Mouse (Mus musculus): Measurements from ENCODE around the gene Il17rb. TPM values are rescaled to one million over a fixed set of nuclear protein-coding genes. Genes with fewer than 3 reads are reported as not detected.

Il17rb gene
- polyA plus RNA-seq, 1 experiment from 2014 or later: 2.2 TPM

- Histone ChIP-seq H3K36me3 (peaks cover 100% of the 10 kb centered on the region), H3K4me2 (replicated peaks) (no peak overlapping the region), H3K9ac (no peak overlapping the region), H3K9me3 (replicated peaks) (no peaks in the 10 kb centered on the region), H3K4me3 (replicated peaks) (no peak overlapping the region), H3K27me3 (no peaks in the 10 kb centered on the region), H3K27ac (replicated peaks) (no peak overlapping the region), H3K4me1 (no peaks in the 10 kb centered on the region)
- WGBS: 90% methylated on average over 4 of the region's 4 CpGs
- no peak for ATAC-seq (ENCODE audit: insufficient number of reproducible peaks, low FRiP score, low TSS enrichment, low read depth)
Observed at GRCm38 (mm10) chr14:29986096-29986495, 22.6 kb downstream of the Il17rb start.

GRCm38 (mm10) chr14:29980447-29981205 is 28.1 kb downstream of the Il17rb start:
- Histone ChIP-seq H3K4me2 (replicated peaks) (no peak overlapping the region), H3K36me3 (peaks cover 65% of the 10 kb centered on the region), H3K9ac (no peak overlapping the region), H3K27me3 (no peaks in the 10 kb centered on the region), H3K4me3 (replicated peaks) (no peak overlapping the region), H3K27ac (replicated peaks) (no peak overlapping the region), H3K9me3 (replicated peaks) (no peaks in the 10 kb centered on the region), H3K4me1 (peaks cover 7% of the 10 kb centered on the region; the same call in 1 of the 2 replicates)
- 97% methylated on average over 10 of the region's 10 CpGs for WGBS
- ATAC-seq (ENCODE audit: insufficient number of reproducible peaks, low FRiP score, low TSS enrichment, low read depth): no peak

DNA sequence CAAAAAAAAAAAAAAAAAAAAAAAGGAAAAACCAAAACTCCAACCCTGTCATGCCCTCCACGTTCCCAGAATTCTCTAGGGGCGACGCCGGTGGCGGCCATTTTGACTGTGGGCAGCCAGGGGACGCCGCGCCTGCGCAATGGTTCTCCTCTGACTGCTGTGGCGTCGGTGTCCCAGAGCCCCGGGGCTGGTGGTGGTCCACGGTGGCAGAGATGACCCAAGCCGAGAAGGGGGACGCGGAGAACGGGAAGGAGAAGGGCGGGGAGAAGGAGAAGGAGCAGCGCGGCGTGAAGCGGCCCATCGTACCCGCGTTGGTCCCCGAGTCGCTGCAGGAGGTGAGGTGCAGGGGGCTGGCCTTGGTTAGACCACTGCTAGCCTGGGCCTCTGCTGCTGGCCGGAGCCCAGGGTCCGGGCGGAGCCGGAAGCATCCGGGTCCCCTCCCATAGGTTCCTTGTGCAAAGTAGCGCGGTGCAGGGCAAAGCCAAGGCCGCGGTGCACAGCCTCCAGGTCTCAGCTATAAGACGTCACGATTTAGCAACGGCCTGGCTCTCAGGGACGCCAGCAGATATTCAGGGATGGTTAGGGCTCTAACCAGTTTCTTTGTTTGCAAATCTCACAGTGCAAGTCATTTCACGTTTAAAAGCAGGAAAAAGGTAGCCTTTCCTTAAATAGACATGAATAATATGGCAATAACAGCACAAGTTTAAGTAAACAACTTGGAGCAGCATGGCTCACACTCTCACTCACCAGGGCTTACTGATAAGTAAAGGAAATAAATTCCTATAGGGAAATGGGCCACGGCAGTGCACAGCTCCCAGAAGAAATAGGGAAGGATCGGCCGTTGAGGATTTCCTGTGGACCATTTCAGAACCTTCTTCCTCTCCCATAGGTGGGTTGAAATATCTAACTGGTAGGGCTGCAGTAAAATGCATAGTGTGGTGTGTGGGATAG is 30.2 kb downstream of the Il17rb start, which contains the start of gene Actr8:
Gene Actr8 (plus strand): TSS at position 84 of the 951 bp plus-strand sequence.
- peaks cover 60% of the 10 kb centered on the region for H3K36me3 ChIP-seq
- peaks cover 7% of the 10 kb centered on the region; the same call in 1 of the 2 replicates for H3K4me1 ChIP-seq

DNA sequence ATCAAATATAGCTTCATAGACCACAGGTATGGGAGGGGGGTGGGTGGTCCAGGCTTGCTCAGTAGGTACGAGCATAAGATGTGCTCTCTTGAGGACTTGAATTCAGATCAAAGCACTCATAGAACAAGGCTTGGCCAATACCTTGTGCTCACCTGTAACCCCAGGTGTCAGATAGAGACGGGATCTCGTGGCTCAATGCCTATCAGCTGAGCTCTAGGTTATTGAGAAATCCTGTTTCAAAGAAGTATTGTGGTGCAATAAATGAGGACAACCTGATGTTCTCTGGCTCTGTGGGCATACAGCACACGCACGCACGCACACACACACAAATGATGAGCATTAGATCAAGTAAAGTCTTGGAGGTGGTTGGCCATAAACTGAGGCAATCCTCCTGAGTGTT is 31.8 kb downstream of the Il17rb start:
- no peak overlapping the region for H3K4me3 ChIP-seq (replicated peaks)
- H3K4me2 ChIP-seq (replicated peaks): no peak overlapping the region
- H3K36me3 ChIP-seq: peaks cover 60% of the 10 kb centered on the region
- peaks cover 7% of the 10 kb centered on the region; the same call in 1 of the 2 replicates for H3K4me1 ChIP-seq
- no peak for ATAC-seq (ENCODE audit: insufficient number of reproducible peaks, low FRiP score, low TSS enrichment, low read depth)
- no peaks in the 10 kb centered on the region for H3K27me3 ChIP-seq
- H3K27ac ChIP-seq (replicated peaks): no peak overlapping the region
- H3K9ac ChIP-seq: no peak overlapping the region
- 93% methylated on average over 6 of the region's 6 CpGs for WGBS
- no peaks in the 10 kb centered on the region for H3K9me3 ChIP-seq (replicated peaks)

More for the DNA sequence above, 30.2 kb downstream of the Il17rb start, which contains the start of gene Actr8:
- Histone ChIP-seq H3K4me2 (replicated peaks) (peak within 1 kb of the TSS; percentile 71), H3K27me3 (no peaks in the 10 kb centered on the region), H3K4me3 (replicated peaks) (peak within 1 kb of the TSS; percentile 93), H3K27ac (replicated peaks) (peak within 1 kb of the TSS; percentile 93), H3K9ac (peak within 1 kb of the TSS; percentile 93), H3K9me3 (replicated peaks) (no peaks in the 10 kb centered on the region)
- 1% methylated on average over 44 of the region's 44 CpGs for WGBS
- ATAC-seq (ENCODE audit: insufficient number of reproducible peaks, low FRiP score, low TSS enrichment, low read depth): peak; percentile 95

GRCm38 (mm10) chr14:29971993-29972392 is 36.7 kb downstream of the Il17rb start:
- H3K4me3 ChIP-seq (replicated peaks): no peak overlapping the region
- peaks cover 56% of the 10 kb centered on the region for H3K36me3 ChIP-seq
- no peak for ATAC-seq (ENCODE audit: insufficient number of reproducible peaks, low FRiP score, low TSS enrichment, low read depth)
- no peak overlapping the region for H3K9ac ChIP-seq
- no peak overlapping the region for H3K4me2 ChIP-seq (replicated peaks)
- WGBS: 89% methylated on average over 5 of the region's 5 CpGs
- H3K4me1 ChIP-seq: peaks cover 27% of the 10 kb centered on the region
- H3K9me3 ChIP-seq (replicated peaks): no peaks in the 10 kb centered on the region
- H3K27me3 ChIP-seq: no peaks in the 10 kb centered on the region
- H3K27ac ChIP-seq (replicated peaks): no peak overlapping the region

DNA sequence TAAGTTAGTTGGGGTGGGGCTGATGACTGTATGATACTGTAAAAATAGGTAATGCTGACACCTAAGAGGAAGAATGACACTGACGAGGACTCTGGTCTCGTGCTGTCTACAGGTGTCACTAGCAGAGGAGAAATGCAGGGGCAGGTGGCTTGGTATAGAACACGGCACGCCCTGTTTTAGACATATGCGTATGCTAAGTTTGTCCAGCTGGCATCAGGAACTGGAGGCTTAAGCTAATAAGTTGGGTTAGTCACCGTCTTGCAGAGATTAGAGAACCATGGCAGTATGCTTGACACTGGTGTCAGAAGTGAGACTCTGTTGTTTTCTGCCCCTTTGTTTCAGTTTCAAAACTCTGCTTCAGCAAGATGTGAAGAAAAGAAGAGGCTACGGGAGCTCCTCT is 37.2 kb downstream of the Il17rb start:
- H3K9me3 ChIP-seq (replicated peaks): no peaks in the 10 kb centered on the region
- no peak for ATAC-seq (ENCODE audit: insufficient number of reproducible peaks, low FRiP score, low TSS enrichment, low read depth)
- WGBS: 93% methylated on average over 7 of the region's 7 CpGs
- H3K4me3 ChIP-seq (replicated peaks): no peak overlapping the region
- H3K4me2 ChIP-seq (replicated peaks): no peak overlapping the region
- H3K27me3 ChIP-seq: no peaks in the 10 kb centered on the region
- H3K27ac ChIP-seq (replicated peaks): no peak overlapping the region
- no peak overlapping the region for H3K9ac ChIP-seq
- peaks cover 52% of the 10 kb centered on the region for H3K36me3 ChIP-seq
- H3K4me1 ChIP-seq: peaks cover 27% of the 10 kb centered on the region

DNA sequence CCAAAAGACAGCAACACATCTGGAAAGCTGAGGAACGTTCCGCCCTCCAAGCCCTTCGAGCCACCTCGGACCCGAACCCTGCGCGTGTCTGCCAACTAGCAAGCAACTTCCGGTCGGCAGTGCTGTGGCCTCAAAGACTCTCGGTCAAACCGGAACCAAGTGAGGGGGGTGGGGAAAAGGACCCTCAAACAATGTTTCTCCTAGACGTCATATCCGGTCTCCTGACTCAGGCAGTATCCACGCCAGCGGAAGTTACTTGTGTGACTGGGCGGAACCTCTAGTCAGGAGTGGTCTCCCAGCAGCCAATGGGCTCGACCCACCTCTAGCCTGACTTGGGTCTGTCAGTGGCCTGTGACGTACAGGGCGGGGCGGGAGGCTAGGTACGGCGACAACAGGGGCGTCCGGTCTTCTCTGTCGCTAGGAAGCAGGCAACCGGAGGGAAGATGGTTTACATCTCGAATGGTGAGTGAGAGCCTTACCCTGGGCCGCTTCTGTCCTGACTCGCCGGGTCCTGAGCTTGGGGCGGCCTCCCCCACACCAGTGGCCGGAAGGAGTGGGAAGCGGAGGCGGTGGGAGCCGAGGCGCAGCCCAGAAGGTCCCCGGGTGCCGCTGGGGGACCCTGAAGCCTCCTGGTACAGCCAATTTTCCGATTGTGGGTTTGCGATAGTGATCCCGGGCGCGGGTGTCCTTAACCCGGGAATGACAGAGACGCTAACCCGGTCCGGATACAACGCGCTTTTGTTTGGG is 40.4 kb downstream of the Il17rb start, which contains the start of gene Selenok:
Gene Selenok (plus strand): TSS at position 234 of the 747 bp plus-strand sequence.
- Histone ChIP-seq H3K9me3 (replicated peaks) (no peaks in the 10 kb centered on the region), H3K4me1 (peaks cover 27% of the 10 kb centered on the region), H3K36me3 (peaks cover 28% of the 10 kb centered on the region), H3K27me3 (no peaks in the 10 kb centered on the region), H3K4me3 (replicated peaks) (peak within 1 kb of the TSS; percentile 90), H3K27ac (replicated peaks) (peak within 1 kb of the TSS; percentile 86), H3K4me2 (replicated peaks) (peak within 1 kb of the TSS; percentile 66), H3K9ac (peak within 1 kb of the TSS; percentile 85)
- ATAC-seq (ENCODE audit: insufficient number of reproducible peaks, low FRiP score, low TSS enrichment, low read depth): peak; percentile 100
- under 1% methylated on average over 49 of the region's 49 CpGs for WGBS

- H3K4me1 ChIP-seq: peaks cover 27% of the 10 kb centered on the region
- peak overlapping the region; percentile 66 for H3K4me2 ChIP-seq (replicated peaks)
- ATAC-seq (ENCODE audit: insufficient number of reproducible peaks, low FRiP score, low TSS enrichment, low read depth): no peak
- peak overlapping the region; percentile 24; the same call in 1 of the 2 replicates for H3K9ac ChIP-seq
- WGBS: 59% methylated on average over 7 of the region's 7 CpGs
- H3K4me3 ChIP-seq (replicated peaks): peak overlapping the region; percentile 90
- H3K36me3 ChIP-seq: peaks cover 22% of the 10 kb centered on the region
- H3K9me3 ChIP-seq (replicated peaks): no peaks in the 10 kb centered on the region
- H3K27ac ChIP-seq (replicated peaks): peak overlapping the region; percentile 78
- H3K27me3 ChIP-seq: no peaks in the 10 kb centered on the region
Observed at GRCm38 (mm10) chr14:29967611-29968010, 41.1 kb downstream of the Il17rb start.

DNA sequence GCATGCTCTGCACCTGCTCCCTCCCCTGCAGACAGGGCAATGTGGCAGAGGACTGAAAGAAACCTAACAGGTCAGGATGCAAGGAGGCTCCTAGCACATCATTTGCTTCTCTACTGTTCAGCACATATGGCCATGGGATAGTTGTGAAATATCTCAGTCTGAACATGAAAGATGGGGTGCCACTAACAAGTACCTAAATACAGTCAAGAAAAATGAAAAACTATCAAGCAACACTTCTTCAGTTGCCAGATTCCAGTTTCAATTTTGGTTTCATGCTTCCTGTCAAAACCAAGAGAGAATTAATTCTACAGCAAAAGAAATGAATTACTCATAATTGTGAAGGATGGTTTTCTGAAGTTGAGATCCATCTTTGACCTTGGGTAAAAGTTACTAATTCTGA is 51.3 kb downstream of the Il17rb start:
- Histone ChIP-seq H3K9me3 (replicated peaks) (no peaks in the 10 kb centered on the region), H3K27ac (replicated peaks) (no peak overlapping the region), H3K4me1 (no peaks in the 10 kb centered on the region), H3K4me2 (replicated peaks) (no peak overlapping the region), H3K27me3 (no peaks in the 10 kb centered on the region), H3K9ac (no peak overlapping the region), H3K4me3 (replicated peaks) (no peak overlapping the region), H3K36me3 (no peaks in the 10 kb centered on the region)
- no peak for ATAC-seq (ENCODE audit: insufficient number of reproducible peaks, low FRiP score, low TSS enrichment, low read depth)

DNA sequence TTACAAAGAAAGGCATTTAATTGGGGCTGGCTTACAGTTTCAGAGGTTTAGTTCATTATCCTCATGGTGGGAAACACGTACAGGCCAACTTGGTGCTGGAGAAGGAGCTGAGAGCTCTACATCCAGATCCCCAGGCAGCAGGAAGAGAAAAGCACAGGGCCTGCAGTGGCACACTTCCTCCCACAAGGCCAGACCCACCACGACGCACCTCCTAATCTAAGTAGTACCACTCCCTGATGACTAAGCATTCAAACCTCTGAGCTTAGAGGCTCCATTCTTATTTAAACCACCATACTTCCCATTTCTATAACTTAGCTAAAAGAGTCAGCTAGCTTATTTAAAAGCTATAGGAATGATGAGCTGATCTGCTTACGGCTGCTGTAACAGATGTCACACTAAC is 57.9 kb downstream of the Il17rb start:
- Histone ChIP-seq H3K27ac (replicated peaks) (no peak overlapping the region), H3K27me3 (no peaks in the 10 kb centered on the region), H3K4me3 (replicated peaks) (no peak overlapping the region), H3K36me3 (no peaks in the 10 kb centered on the region), H3K4me1 (no peaks in the 10 kb centered on the region), H3K4me2 (replicated peaks) (no peak overlapping the region), H3K9ac (no peak overlapping the region), H3K9me3 (replicated peaks) (no peaks in the 10 kb centered on the region)
- ATAC-seq (ENCODE audit: insufficient number of reproducible peaks, low FRiP score, low TSS enrichment, low read depth): no peak
- WGBS: 80% methylated on average over 4 of the region's 4 CpGs
